ENCODE assay signal across 28 mouse cellular contexts in genomic region chr12:83889128-83889527, GRCm38 (mm10). TPM values are rescaled to one million over a fixed set of nuclear protein-coding genes. Genes with fewer than 3 reads are reported as not detected.
DNase-seq lines count a peak whose midpoint lies in the region; ATAC-seq and TF ChIP-seq lines count a peak whose summit lies in the region.
"Had no signal": no experiment of that assay in that cellular context is flagged by ENCODE, and none has a peak within 500 bp of the region (broad histone marks: within the 10 kb centered on the region; RNA-seq: fewer than 3 reads in every experiment).

No protein-coding gene starts in this region.

- no peak overlapping the region for H3K9ac ChIP-seq in heart, adult 2 months (ENCODE audit: low read depth, low read length)
- H3K9ac ChIP-seq: embryonic facial prominence, embryonic 13.5 days; forebrain, embryonic 15.5 days; heart, embryonic 12.5 days; heart, embryonic 15.5 days; hindbrain, embryonic 13.5 days; intestine, embryonic 15.5 days had no signal

- no peak for DNase-seq in heart, adult 2 months
- no peak for DNase-seq in heart, adult 8-10 months (ENCODE audit: low spot score)
- no peak for DNase-seq in kidney, postnatal 14 days
- no peak for DNase-seq in urinary bladder, postnatal 36 days (ENCODE audit: low spot score in 2 of 2)
- DNase-seq: adrenal gland, adult 2 months; adrenal gland, postnatal 14 days; cerebellum, adult 11-12 months; cerebellum, adult 8-10 months; cerebellum, postnatal 10 days; cerebellum, postnatal 36 days; embryo, embryonic 11 days; gastrocnemius, postnatal 25 days; heart, adult 18-20 months; heart, postnatal 10 days; heart, postnatal 36 days had no signal

- 96% methylated on average over 1 of the region's 1 CpGs for WGBS in heart, adult 2 months
- WGBS in bone marrow, adult 2 months, result 49% methylated on average over 1 of the region's 1 CpGs

- TF ChIP-seq EP300 in heart, adult 2 months (IDR thresholded peaks at IDR 0.05; ENCODE audit: insufficient read depth, low read depth, low read length), result no peak

- no peaks in the 10 kb centered on the region for H3K27me3 ChIP-seq in heart, adult 2 months (ENCODE audit: control insufficient read depth, insufficient read depth, low read length)
- H3K27me3 ChIP-seq: embryonic facial prominence, embryonic 13.5 days; forebrain, embryonic 15.5 days; heart, embryonic 12.5 days; heart, embryonic 15.5 days; hindbrain, embryonic 13.5 days; intestine, embryonic 15.5 days had no signal

- TF ChIP-seq CTCF in heart, adult 2 months (IDR thresholded peaks at IDR 0.05), result no peak
- no peak for TF ChIP-seq CTCF in bone marrow, adult 2 months (IDR thresholded peaks at IDR 0.05; ENCODE audit: control insufficient read depth, insufficient read depth, low read length)

- no peak for TF ChIP-seq POLR2A in heart, adult 2 months (IDR thresholded peaks at IDR 0.05; ENCODE audit: insufficient read depth, low read depth, low read length)
- no peak for TF ChIP-seq POLR2A in bone marrow, adult 2 months (IDR thresholded peaks at IDR 0.05; ENCODE audit: borderline replicate concordance, control insufficient read depth, low read depth, low read length)

- H3K36me3 ChIP-seq in heart, adult 2 months (ENCODE audit: control insufficient read depth, insufficient read depth, low read length), result peaks cover 12% of the 10 kb centered on the region
- H3K36me3 ChIP-seq: forebrain, embryonic 15.5 days had no signal

- intact Hi-C loops in heart, adult 2 months (cut with DNase I), result no loop called here

- peaks cover 11% of the 10 kb centered on the region for H3K4me1 ChIP-seq in heart, adult 2 months (ENCODE audit: control insufficient read depth, insufficient read depth, low read length)
- peaks cover 6% of the 10 kb centered on the region for H3K4me1 ChIP-seq in bone marrow, adult 2 months (ENCODE audit: control insufficient read depth, insufficient read depth, low read length)
- H3K4me1 ChIP-seq: embryonic facial prominence, embryonic 10.5 days; embryonic facial prominence, embryonic 13.5 days; forebrain, embryonic 15.5 days; hindbrain, embryonic 10.5 days; hindbrain, embryonic 13.5 days had no signal

- peak; percentile 80 for ATAC-seq in granulocyte monocyte progenitor cell, adult 5-6 weeks (replicated peaks; ENCODE audit: poor library complexity, severe bottlenecking)
- ATAC-seq in erythroblast, adult 5-6 weeks (replicated peaks; ENCODE audit: low FRiP score, poor library complexity, severe bottlenecking), result no peak
- ATAC-seq: CD4-positive, CD25-positive, alpha-beta regulatory T cell, adult 4 months; forebrain, embryonic 15.5 days; hindbrain, embryonic 16.5 days; intestine, embryonic 15.5 days had no signal

- no peak overlapping the region for H3K4me3 ChIP-seq in heart, adult 2 months
- no peak overlapping the region for H3K4me3 ChIP-seq in bone marrow, adult 2 months (replicated peaks; ENCODE audit: control insufficient read depth, low read depth, low read length)
- H3K4me3 ChIP-seq: embryonic facial prominence, embryonic 10.5 days; embryonic facial prominence, embryonic 13.5 days; forebrain, embryonic 15.5 days; heart, embryonic 12.5 days; heart, embryonic 15.5 days; hindbrain, embryonic 10.5 days; hindbrain, embryonic 13.5 days; intestine, embryonic 15.5 days had no signal

- H3K27ac ChIP-seq in heart, adult 2 months, result peak overlapping the region; percentile 69; the same call in 1 of the 2 replicates
- peak overlapping the region; percentile 34; the same call in 1 of the 2 replicates for H3K27ac ChIP-seq in bone marrow, adult 2 months (ENCODE audit: control insufficient read depth, insufficient read depth, low read depth, low read length, poor library complexity)
- H3K27ac ChIP-seq: embryonic facial prominence, embryonic 10.5 days; embryonic facial prominence, embryonic 13.5 days; forebrain, embryonic 15.5 days; heart, embryonic 15.5 days; hindbrain, embryonic 10.5 days; hindbrain, embryonic 13.5 days; intestine, embryonic 15.5 days had no signal

- peaks cover 21% of the 10 kb centered on the region for H3K79me2 ChIP-seq in heart, adult 2 months (replicated peaks; ENCODE audit: control insufficient read depth, insufficient read depth, low read length)

RNA-seq across cellular contexts. Expression of gene Numb, which starts 32.6 kb away (rescaled TPM):
- 10 to 100 TPM; 31.6 to 32.3 TPM for total RNA-seq in heart, adult 2 months (2021)
- 31.1 and 38.1 TPM in 2 replicates for polyA plus RNA-seq in heart, adult 2 months (2012; rRNA removed)
- 10 to 100 TPM; 27.6 to 36.5 (median 29.3) TPM for total RNA-seq in heart, adult 8-10 months (2022)
- polyA plus RNA-seq in bone marrow, adult 2 months (2011; ENCODE audit: insufficient read depth, insufficient read length, low replicate concordance, missing spikeins), result 6.0 and 15.1 TPM in 2 replicates
- 9.3 and 14.2 TPM in 2 replicates for total RNA-seq in granulocyte monocyte progenitor cell, adult 5-6 weeks (2014; fragmentation: Nextera tagmentation)
- total RNA-seq in granulocyte monocyte progenitor cell, adult 5-6 weeks (2017), result 20.4 and 20.8 TPM in 2 replicates
- 3.8 and 10.9 TPM in 2 replicates for total RNA-seq in erythroblast, adult 5-6 weeks (2015; ENCODE audit: low replicate concordance)
- 8.5 and 13.6 TPM in 2 replicates for total RNA-seq in erythroblast, adult 5-6 weeks (2017; ENCODE audit: low replicate concordance)
